Mouse (Mus musculus): ENCODE results near the gene Limk2.

Limk2 gene

DNA sequence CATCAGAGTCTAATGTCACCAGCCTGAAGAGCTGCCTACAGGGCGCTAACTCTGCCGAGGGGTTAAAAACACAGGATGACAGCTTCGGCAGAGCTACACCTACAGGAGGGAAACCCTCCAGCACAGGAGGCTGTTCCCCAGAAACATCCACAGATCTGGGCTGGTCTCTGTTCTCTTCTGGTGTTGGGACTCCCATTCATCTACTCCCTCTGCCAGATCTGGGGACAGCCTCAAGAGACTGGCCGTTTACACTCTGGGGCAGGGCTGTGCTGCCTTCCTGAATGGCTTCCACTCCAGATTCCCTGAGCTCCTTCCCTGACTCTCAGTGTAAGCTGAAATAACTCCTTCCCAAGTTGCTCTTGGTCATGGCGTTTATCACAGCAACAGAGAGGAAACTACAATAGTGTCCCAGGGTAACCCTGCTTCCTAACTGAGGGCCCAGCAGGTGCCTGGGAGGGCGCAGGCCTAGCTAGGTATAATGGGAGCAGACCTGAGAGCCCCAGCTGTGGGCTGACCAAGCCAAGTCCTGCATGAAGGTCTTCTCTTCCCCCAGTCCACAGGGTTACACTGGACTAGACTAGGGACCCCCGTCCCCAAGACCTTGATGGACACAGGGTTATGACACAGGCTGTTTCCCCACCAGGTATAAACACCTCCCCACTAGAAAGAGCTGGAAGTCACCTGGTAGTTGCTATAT is 37.2 kb downstream of the Limk2 start:
- no peak for DNase-seq (ENCODE audit: low spot score in 2 of 2)

GRCm38 (mm10) chr11:3370928-3371598 is 37.9 kb downstream of the Limk2 start:
- peak; percentile 31 to 41 for DNase-seq (ENCODE audit: low spot score in 2 of 2)

GRCm38 (mm10) chr11:3370162-3370561 is 38.8 kb downstream of the Limk2 start:
- no peak for DNase-seq (ENCODE audit: low spot score in 2 of 2)

DNA sequence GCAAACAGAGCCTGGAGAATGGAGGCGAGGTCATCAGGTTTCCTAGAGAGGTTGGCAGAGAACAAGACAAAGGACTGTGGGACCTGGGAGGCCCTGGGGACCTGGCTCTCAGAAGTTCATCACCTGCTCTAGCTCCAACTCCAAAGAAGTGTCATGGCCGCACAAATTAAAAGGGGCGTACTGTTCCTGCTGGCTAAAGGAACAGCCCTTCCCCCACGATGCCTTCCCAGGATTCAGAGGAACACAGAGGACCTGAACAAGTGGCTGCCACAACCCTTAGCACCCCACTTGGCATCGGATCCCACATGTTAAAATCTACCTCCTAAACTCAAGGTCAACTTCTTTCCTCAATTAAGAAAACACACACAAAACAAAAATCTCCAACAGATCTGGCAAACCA is 39.5 kb downstream of the Limk2 start:
- no peak for DNase-seq (ENCODE audit: low spot score in 2 of 2)

- no peak for DNase-seq (ENCODE audit: low spot score in 2 of 2)
Measured at GRCm38 (mm10) chr11:3368983-3369382, 40.0 kb downstream of the Limk2 start.

GRCm38 (mm10) chr11:3366411-3366810 is 42.6 kb downstream of the Limk2 start:
- DNase-seq (ENCODE audit: low spot score in 2 of 2) = no peak

DNA sequence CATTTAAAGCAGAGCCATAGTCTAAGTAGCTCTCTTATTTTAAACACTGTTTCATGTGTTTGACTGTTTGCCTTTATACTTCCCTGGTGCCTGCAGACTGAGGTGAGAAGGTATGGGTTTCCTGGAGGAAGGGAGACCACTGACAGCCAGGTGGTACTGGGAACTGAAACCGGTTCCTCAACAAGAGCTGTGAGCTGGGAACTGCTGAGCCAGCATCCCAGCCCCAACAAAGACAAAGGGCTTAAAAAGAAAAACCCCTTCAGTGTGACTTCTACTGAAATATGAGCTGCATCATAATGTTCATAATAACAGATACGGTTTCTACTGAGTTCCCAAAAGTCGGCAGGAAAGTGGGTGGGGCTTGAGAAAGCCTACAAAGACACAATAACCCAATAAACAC is 46.1 kb downstream of the Limk2 start:
- no peak for DNase-seq (ENCODE audit: low spot score in 2 of 2)

GRCm38 (mm10) chr11:3352990-3353585 is 55.9 kb downstream of the Limk2 start:
- DNase-seq (ENCODE audit: low spot score in 2 of 2) = no peak

DNA sequence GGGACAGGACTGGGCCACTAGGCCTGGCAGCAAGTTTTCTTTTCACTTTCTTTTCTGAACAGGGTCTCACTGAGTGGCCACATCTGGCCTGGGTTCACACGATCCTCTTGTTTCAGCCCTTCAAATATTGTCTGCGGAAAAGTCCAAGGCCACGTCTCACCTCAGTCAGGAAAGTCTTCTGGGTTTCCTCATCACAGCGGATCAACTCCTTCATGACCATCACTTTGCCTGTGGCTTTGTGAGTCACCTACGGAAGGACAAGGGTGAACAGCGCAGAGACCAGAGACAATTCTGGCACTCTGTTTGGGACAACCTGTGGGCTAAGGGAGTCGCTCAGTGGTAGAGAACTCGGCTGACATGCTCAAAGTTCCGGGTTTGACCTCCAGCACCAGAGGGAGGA is 56.9 kb downstream of the Limk2 start:
- DNase-seq (ENCODE audit: low spot score in 2 of 2) = no peak

- no peak for DNase-seq (ENCODE audit: low spot score in 2 of 2)
Measured at GRCm38 (mm10) chr11:3349343-3349695, 59.7 kb downstream of the Limk2 start.

GRCm38 (mm10) chr11:3348576-3349342 is 60.2 kb downstream of the Limk2 start:
- DNase-seq (ENCODE audit: low spot score in 2 of 2) = no peak

- DNase-seq (ENCODE audit: low spot score in 2 of 2) = no peak
Measured at GRCm38 (mm10) chr11:3347835-3348195, 61.2 kb downstream of the Limk2 start.

DNA sequence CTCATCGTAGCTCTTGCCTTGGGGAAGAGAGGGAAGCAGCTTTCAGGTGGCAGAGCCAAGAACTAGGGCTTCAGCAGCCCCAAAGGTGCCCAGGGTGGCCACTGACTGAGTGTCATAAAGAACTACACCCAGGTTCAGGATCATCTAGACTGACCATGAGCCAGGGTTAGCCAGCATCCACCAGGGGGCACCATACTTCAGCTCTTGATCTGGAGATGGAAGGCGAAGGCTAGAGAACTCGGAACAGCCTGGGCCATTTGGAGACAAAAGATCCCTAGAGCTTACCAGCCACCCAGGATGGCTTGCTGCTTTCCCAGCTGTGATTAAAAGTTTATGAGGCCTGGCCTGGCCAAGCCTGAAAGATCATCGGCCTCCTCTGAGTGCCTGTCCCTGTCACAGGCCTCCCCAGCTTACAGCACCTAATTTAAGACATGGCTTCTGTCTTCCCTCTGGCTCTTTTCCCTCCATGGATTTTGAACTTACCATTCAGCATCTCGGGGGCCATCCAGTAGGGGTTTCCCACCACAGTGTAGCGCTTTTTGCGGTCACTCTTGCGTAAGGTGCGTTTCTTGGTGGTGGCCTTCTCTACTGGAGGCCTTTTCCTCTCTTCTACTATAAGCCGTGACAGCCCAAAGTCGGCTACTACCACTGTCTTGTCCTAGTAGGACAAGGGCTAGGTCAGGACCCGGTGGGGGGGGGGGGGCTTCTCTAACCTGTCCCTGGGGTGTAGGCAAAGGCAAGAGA is 61.7 kb downstream of the Limk2 start:
- DNase-seq (ENCODE audit: low spot score in 2 of 2) = peak; percentile 79 to 87

- DNase-seq (ENCODE audit: low spot score in 2 of 2) = no peak
Measured at GRCm38 (mm10) chr11:3346351-3346750, 62.6 kb downstream of the Limk2 start.

DNA sequence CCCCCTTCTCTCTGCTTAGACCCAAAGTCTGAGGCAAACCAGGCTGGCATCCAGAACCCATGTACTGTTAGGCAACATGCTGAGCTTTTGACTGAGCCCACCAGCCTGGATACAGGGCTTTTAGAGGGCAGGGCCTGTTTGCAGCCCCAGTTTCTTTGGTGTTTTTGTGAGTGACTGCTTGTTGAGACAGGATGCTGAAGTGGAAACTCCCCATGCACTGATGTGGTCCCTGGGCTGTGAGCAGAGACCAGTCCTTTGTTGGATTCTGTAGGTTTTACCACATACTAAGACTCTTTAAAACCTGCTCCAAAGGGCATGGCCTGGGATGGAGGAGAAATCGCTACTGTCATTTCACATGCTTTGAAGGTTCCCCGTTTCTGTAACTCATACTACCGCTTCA is 64.1 kb downstream of the Limk2 start:
- no peak for DNase-seq (ENCODE audit: low spot score in 2 of 2)

DNA sequence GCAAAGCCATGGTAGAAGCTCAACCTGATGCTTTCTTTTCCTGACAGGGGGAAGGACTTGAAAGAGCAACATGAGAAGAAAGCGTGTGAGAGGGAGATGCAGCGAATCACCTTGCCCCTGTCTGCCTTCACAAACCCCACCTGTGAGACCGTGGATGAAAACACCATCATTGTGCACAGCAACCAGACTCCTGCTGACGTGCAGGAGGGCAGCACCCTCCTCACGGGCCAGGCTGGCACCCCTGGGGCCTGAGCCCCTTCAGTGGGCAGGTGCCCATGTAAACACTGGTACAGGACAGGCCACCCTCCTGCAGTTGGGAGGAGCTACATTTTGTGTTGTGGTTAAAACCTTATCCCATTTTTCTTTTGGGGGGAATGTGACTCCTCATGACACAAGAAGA is 67.5 kb downstream of the Limk2 start:
- no peak for DNase-seq (ENCODE audit: low spot score in 2 of 2)

DNA sequence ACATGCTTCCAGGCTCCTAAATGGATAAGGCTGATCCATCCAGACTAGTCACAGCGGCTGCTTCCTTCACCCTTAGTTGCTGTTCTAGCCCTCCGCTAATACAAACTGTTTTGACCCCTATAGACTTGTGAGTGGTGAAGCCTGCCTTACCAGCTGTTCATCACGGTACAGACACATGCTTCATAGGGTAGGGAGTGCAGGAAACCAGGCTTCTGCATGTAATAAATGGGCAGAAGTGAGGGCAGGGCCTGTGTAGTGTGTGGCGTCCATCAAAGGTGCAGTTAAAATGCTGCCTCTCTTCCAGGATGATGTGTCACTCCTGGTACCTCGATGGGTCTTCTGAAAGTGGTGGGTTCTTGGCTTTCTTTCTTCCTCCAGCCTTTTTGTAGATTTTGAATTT is 71.0 kb downstream of the Limk2 start:
- no peak for DNase-seq (ENCODE audit: low spot score in 2 of 2)

DNA sequence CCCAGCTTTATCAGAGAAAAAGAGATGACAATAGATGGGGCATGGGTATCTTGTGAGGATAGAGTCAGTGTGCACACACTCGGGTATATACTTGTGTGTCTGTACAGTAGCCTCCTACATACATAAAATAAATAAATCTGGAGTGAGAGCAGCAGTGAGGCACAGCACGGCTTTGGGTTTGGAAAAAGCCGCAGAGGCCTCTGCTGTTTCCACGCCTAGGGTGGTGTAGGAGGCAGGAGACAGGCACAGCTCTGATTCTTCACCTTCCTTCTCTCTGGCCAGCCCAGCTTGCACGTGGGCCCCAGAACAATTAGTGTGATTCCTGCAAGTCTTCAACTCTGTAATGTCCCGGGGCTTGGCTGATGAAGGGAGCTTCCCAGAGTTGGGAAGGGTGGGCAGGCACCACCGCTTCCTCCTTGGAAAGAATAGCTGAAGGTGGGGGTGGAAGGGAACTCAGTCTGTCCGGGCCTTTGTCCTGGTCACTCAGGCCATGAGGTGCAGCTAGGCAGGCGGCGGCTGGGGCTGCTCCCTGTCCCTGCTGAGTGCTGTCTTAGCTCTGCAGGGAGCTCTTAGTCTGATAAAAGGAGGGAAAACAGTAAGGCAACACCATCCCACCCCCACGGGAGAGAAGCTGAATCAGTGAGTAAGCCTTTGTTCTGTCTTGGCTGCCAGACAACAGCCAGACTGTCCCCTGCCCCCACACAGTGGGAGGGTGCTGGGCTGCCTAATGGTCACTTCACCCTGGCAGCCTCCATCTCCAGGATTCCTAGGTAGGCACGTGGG is 71.6 kb downstream of the Limk2 start:
- no peak for DNase-seq (ENCODE audit: low spot score in 2 of 2)

- DNase-seq (ENCODE audit: low spot score in 2 of 2) = no peak
Measured at GRCm38 (mm10) chr11:3336602-3337001, 72.4 kb downstream of the Limk2 start.

DNA sequence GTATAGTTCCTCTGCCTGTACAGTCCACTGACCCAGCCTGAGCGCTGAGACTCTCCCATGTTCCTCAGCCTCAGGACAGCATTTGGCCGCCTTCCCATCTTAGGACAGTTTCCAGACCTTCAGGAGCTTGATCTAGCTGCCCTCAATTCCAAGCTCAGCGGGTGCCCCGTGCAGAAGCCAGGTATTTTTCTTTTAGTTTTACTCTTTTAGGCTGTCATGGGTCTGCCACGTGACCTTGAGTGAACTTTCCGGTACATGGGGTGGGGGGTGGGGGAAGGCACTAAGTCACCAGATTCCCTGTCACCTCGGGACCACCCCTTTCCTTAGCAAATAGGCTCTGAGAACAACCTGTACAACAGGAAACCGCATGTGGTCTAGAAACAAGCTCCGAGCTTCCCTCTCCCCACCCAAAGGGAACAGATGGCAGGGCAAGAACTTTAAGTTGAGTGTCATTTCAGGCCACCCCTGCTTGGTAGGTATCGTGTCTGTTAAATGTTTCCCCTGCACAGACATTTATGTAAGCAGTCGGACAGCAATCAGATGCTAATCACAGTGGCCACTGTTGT is 73.3 kb downstream of the Limk2 start:
- DNase-seq (ENCODE audit: low spot score in 2 of 2) = peak; percentile 72 to 87
